Mouse (Mus musculus) testis, adult 2 months (tissue): ENCODE results near the gene Cyp3a13.

ENCODE experiments used
- CTCF ChIP-seq: fragments of 200-500 bp; IDR thresholded peaks from 2 replicates; pipeline ENCODE4 v1.5.1; 2012; ENCODE audit warnings: low read depth, mild to moderate bottlenecking, inconsistent platforms, low read length, moderate library complexity; ENCODE audit not compliant: control insufficient read depth, insufficient read depth, insufficient replicate concordance
- POLR2A ChIP-seq: fragments of 200-500 bp; IDR thresholded peaks from 2 replicates; pipeline ENCODE4 v1.6.1; 2012; ENCODE audit warnings: low read depth, mild to moderate bottlenecking, inconsistent platforms, low read length, moderate library complexity; ENCODE audit not compliant: control insufficient read depth

DNA sequence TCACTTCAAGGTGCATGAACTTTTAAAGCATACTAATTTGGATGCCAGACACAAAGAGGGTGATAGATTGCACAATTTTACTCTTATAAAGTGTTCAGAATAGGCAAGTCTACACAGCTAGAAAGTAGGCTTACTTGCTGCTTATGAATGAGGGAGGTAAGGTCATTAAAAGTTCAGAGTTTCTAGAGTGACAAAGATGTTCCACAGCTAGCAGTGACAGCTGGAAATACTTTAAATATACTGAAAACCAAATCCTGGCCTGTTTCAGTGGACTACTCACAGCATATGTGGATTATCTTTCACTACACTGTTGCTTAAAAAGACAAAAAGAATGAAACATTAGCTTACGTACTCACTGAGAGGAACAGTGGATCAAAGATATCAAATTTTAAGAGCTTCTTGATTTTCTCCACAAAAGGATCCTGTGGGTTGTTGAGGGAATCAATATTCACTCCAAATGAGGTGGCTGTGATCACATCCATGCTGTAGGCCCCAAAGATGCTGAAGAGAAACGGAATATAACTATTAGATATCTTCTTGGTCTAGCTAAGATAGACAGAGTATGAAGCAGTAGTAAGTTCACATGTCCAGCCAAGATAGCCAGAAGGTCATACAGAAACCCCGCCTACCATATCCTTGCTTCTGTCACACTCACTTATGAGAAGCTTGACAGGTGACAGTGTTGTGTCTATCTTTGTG is 11.7 kb downstream of the Cyp3a13 start:
- TF ChIP-seq CTCF, result no peak
- TF ChIP-seq POLR2A, result no peak
